Mouse (Mus musculus) small intestine, adult 2 months (tissue): Measurements from ENCODE around the gene Dnajb11.

Source experiments
- CTCF ChIP-seq: fragments of 200-500 bp; IDR thresholded peaks from 2 replicates; pipeline ENCODE4 v1.5.1; 2012; ENCODE audit warnings: low read depth, mild to moderate bottlenecking, control low read depth, inconsistent platforms, low read length, moderate library complexity, mixed read lengths; ENCODE audit not compliant: insufficient replicate concordance, insufficient read length; ENCODE audit errors: extremely low read depth
- POLR2A ChIP-seq: fragments of 200-500 bp; IDR thresholded peaks from 2 replicates; pipeline ENCODE4 v1.6.1; 2012; ENCODE audit warnings: low read depth, mild to moderate bottlenecking, control low read depth, inconsistent platforms, low read length, moderate library complexity

- TF ChIP-seq CTCF, result no peak
- TF ChIP-seq POLR2A, result no peak
Observed at GRCm38 (mm10) chr16:22909290-22909689, 51.6 kb downstream of the Dnajb11 start.
